Mouse (Mus musculus): ENCODE results near the gene Cox7a2l.
A peak's percentile ranks its signal among the peaks of the same experiment; 100 is the strongest.

Cox7a2l gene

GRCm38 (mm10) chr17:83526091-83526561, 9.0 kb upstream of the Cox7a2l start:
- DNase-seq = peak; percentile 56

- peak; percentile 48 for DNase-seq
Measured at GRCm38 (mm10) chr17:83525596-83525995, 8.5 kb upstream of the Cox7a2l start.

GRCm38 (mm10) chr17:83524753-83525152, 7.6 kb upstream of the Cox7a2l start:
- peak; percentile 50 for DNase-seq

- no peak for DNase-seq
Measured at GRCm38 (mm10) chr17:83522590-83523379, 5.7 kb upstream of the Cox7a2l start.

- no peak for DNase-seq
Measured at GRCm38 (mm10) chr17:83521881-83522280, 4.8 kb upstream of the Cox7a2l start.

DNA sequence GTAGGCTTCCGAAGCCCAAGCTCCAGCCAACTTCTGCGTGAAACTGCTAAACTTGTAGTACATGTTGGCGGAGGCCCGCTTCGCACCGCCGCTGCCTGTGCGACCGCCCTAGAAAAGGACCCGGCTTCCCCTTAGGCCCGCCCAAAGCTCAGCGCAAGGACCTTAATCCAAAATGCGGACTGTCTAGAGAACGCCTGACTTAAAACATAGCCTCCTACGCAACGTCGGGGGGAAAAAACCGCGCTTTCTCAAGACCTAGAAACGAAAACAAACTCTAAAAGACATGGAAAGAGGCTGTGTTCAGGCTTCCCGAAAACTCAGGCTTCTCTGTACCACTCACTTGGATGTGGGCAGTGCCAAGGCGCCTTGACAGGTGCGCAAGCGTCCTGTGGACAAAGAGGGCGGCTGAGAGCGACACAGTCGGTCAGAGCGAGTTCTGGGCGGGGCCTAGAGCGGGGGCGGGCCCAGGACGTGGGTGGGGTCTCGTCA, 2.9 kb downstream of the Cox7a2l start:
- peak; percentile 92 for DNase-seq

GRCm38 (mm10) chr17:83513655-83514212, 3.4 kb downstream of the Cox7a2l start:
- DNase-seq = no peak

- no peak for DNase-seq
Measured at GRCm38 (mm10) chr17:83512130-83512529, 5.0 kb downstream of the Cox7a2l start.

GRCm38 (mm10) chr17:83503693-83504092, 13.4 kb downstream of the Cox7a2l start:
- no peak for DNase-seq

DNA sequence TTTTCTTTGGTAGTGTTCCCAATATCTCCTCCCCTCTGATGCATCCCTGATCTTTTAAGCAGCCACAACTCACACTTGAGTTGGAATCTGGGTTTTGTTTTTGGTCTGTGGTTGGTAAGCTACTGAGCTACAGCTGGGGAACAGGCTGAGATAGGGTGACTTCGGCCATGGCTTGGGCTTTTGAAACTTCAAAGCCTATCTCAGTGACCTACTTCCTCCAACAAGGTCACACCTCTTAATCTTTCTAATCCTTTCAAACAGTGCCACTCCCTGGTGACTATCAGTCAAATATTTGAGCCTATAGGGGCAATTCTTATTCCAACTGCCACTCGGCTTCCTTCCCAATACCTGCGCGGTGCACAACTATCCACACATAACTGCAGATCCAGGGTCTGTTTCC, 17.4 kb downstream of the Cox7a2l start:
- DNase-seq = no peak

GRCm38 (mm10) chr17:83498889-83499288, 18.2 kb downstream of the Cox7a2l start:
- DNase-seq = no peak

DNA sequence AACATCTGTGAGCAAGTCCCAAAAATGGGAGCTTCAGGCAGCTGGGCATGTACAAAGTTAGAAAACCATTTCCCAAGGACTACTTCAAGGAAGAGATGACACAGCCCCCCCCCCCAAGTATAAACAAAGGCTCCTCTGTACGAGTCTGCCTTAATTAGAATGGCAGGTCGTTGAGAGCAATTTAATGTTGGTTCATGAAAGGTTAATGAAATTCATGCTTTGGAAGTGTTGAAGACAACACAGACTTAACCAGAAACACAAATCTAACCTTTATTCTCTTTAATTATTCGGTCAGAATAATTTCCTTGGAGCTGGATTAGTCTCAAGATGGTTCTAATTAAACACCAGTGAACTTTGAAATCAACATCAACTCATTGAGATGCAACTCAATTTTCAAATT, 29.4 kb downstream of the Cox7a2l start:
- no peak for DNase-seq

DNA sequence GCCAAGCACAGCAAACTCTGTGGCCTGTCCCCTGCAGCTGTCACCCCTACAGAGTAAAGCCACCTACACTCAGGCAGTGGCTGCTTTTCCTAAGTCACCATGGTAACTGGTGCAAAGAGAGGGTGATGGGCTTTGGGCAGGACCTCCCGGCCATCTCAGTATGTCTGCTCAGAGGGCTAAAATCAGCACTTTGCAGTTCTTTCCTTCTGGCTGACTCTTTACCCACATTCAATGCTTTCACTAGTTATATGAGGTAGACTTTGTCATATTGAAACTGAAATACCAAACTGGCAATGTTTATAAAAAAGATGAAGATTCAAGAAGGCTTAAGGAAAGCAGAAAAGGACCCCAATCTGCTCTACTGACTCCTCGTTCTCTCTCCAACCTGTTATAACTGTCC, 33.3 kb downstream of the Cox7a2l start:
- DNase-seq = no peak

- DNase-seq = no peak
Measured at GRCm38 (mm10) chr17:83482817-83483536, 34.2 kb downstream of the Cox7a2l start.

DNA sequence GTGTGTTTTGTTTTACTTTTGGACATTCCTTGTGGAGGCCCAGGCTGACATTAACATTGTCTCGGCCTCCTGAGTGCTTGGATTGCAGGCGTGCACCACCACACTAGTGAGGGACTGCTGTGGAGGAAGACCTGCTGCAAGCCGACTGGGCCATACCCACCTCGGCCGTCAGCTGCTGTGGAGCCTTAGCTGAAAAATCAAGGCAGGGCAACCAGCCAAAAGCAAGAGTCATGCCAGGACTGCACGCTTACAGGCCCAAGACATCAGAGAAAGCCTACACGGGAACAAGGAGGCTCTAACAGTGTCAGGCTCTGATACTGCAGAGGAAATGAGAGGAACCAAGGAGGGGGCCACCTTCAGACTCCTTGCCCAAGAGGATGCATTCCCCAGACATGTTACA, 35.6 kb downstream of the Cox7a2l start:
- DNase-seq = no peak

DNA sequence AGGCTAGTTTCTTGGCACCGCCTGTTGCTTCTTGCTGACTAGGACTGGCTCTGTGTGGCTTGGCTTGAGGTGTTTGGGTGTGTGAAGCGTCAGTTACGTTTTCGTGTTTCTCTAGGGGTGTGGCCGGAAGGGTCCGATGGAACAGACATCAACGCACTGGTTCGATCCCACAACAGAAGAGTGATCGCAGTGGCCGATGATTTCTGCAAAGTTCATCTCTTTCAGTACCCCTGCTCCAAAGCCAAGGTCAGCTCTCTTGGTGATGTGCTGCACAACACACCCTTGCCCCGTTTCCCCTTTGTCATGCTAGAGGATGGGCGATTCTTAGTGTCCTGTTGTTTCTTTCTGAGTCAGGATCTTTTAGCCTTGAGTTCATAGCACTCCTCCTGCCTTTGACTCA, 40.0 kb downstream of the Cox7a2l start:
- DNase-seq = no peak

GRCm38 (mm10) chr17:83469586-83469985, 47.5 kb downstream of the Cox7a2l start:
- no peak for DNase-seq

- no peak for DNase-seq
Measured at GRCm38 (mm10) chr17:83466697-83467251, 50.4 kb downstream of the Cox7a2l start.

DNA sequence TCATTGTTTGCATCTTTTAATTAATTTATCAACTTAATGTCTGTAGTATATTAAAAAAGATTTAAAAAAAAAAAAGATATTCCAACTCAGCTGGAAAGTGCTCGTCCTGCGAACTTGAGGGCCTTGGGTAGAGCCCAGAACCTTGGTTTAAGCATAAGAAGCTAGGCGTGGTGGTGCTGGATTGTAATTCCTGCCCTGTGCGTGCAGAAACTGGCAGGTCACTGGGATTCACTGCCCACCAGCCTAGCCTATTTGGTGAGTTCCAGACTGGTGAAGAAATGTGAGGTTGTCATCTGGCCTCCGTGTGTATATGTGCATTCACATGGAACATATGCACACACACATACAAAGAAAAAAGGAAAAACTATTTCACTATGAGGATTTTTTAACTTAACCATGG, 51.2 kb downstream of the Cox7a2l start:
- no peak for DNase-seq

DNA sequence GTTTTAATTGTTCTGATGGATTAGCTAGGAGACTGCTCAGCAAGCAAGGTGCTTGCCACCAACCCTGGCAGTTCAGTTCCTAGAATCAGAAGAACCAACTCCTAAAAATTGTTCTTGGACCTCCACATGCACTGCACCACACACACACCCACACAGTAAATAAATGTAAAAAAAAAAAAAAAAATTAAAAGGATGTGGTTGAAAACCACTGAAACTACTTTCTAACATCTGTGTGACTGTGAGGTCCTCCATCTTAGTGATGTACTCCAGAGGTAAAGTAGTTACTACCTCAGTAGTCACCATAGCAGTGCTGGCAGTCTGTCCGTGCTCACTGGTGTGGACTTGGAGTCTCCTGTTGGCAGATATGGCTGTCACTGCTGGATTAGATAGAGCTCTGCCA, 59.9 kb downstream of the Cox7a2l start:
- DNase-seq = no peak

DNA sequence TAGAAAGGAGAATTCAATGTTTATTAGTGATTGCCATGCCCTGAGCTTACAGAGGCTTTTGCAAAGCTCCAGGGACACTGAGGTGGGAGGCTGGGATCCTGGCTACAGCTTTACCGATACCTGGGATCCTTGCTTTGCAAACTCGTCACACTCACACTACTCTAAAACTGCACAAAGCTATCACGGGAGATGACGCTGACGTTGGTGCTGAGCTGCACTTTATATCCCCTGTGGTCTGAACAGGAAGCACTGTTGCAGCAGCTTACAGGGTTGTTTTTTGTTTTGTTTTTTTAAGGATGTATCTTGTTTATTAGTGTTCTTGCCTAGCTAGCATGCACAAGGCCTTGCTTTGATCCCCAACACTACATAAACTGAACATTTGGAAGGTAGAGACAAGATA, 63.5 kb downstream of the Cox7a2l start:
- no peak for DNase-seq

- DNase-seq = no peak
Measured at GRCm38 (mm10) chr17:83452451-83452850, 64.7 kb downstream of the Cox7a2l start.

All from thymus, postnatal 14 days (tissue).